Mouse (Mus musculus): ENCODE results near the gene Gls. TPM values are rescaled to one million over a fixed set of nuclear protein-coding genes. Genes with fewer than 3 reads are reported as not detected.

Gene Gls
- polyA plus RNA-seq, 1 experiment from 2014 or later, result 35.4 TPM

DNA sequence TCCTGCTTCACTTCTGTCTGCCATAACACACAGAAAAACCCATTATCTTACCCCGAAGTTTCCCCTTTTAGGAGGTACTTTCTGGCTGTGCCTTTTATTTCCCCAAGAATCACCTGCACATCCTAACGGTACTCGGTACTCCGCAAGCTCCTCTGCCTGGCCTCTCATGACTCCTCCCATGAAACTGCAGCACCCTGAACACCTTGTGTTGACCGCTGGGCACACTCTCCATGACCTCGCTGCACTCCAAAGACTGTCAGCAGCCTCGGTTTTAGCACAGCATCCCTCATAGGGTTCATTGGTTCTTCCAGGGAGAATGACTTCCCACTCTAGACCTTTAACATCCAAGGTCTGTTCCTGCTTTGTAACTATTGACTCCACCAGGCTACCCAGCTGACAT, 62.3 kb downstream of the Gls start:
- Histone ChIP-seq H3K4me2 (ENCODE audit: low read length) (no peak overlapping the region), H3K9me3 (replicated peaks; ENCODE audit: control insufficient read depth, low read length) (no peaks in the 10 kb centered on the region), H3K4me1 (ENCODE audit: control insufficient read depth, insufficient read depth, low read length) (no peaks in the 10 kb centered on the region), H3K36me3 (ENCODE audit: control insufficient read depth, insufficient read depth, low read length) (peaks cover 4% of the 10 kb centered on the region; the same call in 1 of the 2 replicates), H3K9ac (ENCODE audit: low read length) (no peak overlapping the region), H3K27me3 (replicated peaks; ENCODE audit: control insufficient read depth, insufficient read depth, low read length) (no peaks in the 10 kb centered on the region), H3K27ac (ENCODE audit: low read depth, low read length) (no peak overlapping the region), H3K4me3 (ENCODE audit: low read depth, low read length) (no peak overlapping the region)
- DNase-seq (ENCODE audit: low spot score), result no peak
- no peak for ATAC-seq
- WGBS, result 70% methylated on average over 7 of the region's 7 CpGs

DNA sequence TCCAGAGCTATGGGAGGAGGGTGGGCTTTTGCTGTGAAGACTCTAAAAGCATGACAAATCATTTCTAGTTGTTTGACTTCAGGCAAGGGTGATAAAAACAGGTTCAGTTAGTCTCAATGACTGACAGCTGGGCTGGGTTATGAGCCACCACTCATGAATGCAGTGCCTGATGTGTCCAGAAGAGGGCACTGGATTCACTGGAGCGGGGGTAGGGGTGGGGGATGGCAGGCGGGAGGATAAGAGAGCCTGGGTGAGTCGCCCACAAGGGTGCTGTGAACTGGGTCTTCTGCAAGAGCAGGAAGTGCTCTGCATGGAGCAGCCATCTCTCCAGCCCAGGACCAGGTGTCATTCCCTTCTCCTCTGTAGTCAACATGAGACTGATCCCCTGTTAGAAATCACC, 63.0 kb downstream of the Gls start:
- H3K4me2 ChIP-seq (ENCODE audit: low read length), result no peak overlapping the region
- no peaks in the 10 kb centered on the region for H3K9me3 ChIP-seq (replicated peaks; ENCODE audit: control insufficient read depth, low read length)
- H3K27me3 ChIP-seq (replicated peaks; ENCODE audit: control insufficient read depth, insufficient read depth, low read length), result no peaks in the 10 kb centered on the region
- H3K36me3 ChIP-seq (ENCODE audit: control insufficient read depth, insufficient read depth, low read length), result peaks cover 4% of the 10 kb centered on the region; the same call in 1 of the 2 replicates
- no peak overlapping the region for H3K4me3 ChIP-seq (ENCODE audit: low read depth, low read length)
- ATAC-seq, result peak; percentile 43; the same call in 1 of the 2 replicates
- WGBS, result 9% methylated on average over 3 of the region's 3 CpGs
- no peak overlapping the region for H3K9ac ChIP-seq (ENCODE audit: low read length)
- H3K4me1 ChIP-seq (ENCODE audit: control insufficient read depth, insufficient read depth, low read length), result no peaks in the 10 kb centered on the region
- no peak for DNase-seq (ENCODE audit: low spot score)
- H3K27ac ChIP-seq (ENCODE audit: low read depth, low read length), result no peak overlapping the region

DNA sequence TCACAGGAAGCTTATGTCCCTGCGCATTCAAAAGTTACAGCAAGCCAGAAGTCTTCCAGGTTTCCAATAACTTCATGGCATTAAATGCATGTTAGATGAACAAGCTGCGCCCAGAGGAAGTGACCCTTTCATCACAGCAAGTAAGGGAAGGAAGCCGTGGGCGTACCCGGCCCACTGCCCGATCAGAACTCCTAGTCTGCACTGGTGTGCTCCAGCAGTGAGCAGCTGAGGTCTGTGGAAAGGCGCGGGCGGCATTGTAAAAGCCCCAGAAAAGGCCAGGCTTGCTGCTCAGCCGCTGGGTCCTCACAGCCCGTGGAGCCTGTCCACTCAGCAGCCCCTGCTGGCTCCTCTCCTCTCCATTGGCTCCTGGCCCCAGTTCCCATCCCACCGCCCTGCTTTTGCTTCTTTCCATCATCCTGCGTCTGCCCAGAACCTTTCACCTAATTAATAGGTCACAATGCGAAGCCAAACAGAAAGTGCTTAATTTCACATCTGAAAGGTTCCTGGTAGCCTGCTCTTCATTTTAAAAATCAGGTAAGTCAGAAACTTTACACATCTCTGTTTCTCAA, 66.3 kb downstream of the Gls start:
- Histone ChIP-seq H3K27me3 (replicated peaks; ENCODE audit: control insufficient read depth, insufficient read depth, low read length) (no peaks in the 10 kb centered on the region), H3K27ac (ENCODE audit: low read depth, low read length) (peak overlapping the region; percentile 9; the same call in 1 of the 2 replicates), H3K4me2 (ENCODE audit: low read length) (no peak overlapping the region), H3K4me1 (ENCODE audit: control insufficient read depth, insufficient read depth, low read length) (no peaks in the 10 kb centered on the region), H3K4me3 (ENCODE audit: low read depth, low read length) (no peak overlapping the region), H3K9ac (ENCODE audit: low read length) (no peak overlapping the region), H3K36me3 (ENCODE audit: control insufficient read depth, insufficient read depth, low read length) (peaks cover 4% of the 10 kb centered on the region; the same call in 1 of the 2 replicates), H3K9me3 (replicated peaks; ENCODE audit: control insufficient read depth, low read length) (no peaks in the 10 kb centered on the region)
- WGBS, result 71% methylated on average over 14 of the region's 14 CpGs
- DNase-seq (ENCODE audit: low spot score) (no peak), ATAC-seq (no peak)

DNA sequence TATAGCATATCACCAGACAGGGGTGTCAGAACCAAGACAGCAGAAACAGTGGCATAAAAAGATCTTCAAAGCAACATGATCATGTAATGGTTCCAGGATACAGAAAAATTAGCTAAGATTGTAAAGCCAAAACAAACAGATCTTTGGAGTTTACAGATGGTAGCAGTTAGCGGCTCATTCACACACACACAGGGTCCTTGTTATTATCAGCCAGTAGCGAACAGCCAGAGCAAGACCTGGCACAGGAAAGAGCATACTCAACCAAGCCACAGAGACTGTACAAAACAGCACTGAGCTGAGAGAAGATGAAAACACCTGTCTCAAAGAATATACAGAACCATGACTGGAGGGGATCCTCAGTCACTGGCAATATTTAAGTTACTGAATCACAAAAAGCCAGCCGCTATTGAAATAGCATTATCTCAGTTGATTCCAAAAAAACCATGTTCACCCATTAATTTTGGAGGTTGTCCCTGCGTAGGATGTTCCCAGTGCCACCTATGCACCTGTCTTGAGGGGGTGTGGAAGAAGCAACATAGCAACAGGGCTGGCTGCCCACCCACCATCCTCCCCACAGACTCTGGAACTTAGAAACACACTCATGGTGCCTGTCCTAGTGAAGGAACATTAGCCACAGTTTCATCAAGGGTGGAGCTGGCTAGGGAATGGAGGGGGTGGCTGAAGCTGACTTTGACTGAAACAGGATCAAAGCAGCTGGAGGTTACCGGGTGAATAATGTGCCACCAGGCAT, 69.2 kb downstream of the Gls start:
- no peaks in the 10 kb centered on the region for H3K27me3 ChIP-seq (replicated peaks; ENCODE audit: control insufficient read depth, insufficient read depth, low read length)
- H3K4me2 ChIP-seq (ENCODE audit: low read length), result no peak overlapping the region
- no peaks in the 10 kb centered on the region for H3K9me3 ChIP-seq (replicated peaks; ENCODE audit: control insufficient read depth, low read length)
- no peak overlapping the region for H3K4me3 ChIP-seq (ENCODE audit: low read depth, low read length)
- WGBS, result 91% methylated on average over 5 of the region's 5 CpGs
- no peaks in the 10 kb centered on the region for H3K4me1 ChIP-seq (ENCODE audit: control insufficient read depth, insufficient read depth, low read length)
- DNase-seq (ENCODE audit: low spot score) (no peak), ATAC-seq (no peak)
- H3K36me3 ChIP-seq (ENCODE audit: control insufficient read depth, insufficient read depth, low read length), result peaks cover 4% of the 10 kb centered on the region; the same call in 1 of the 2 replicates
- no peak overlapping the region for H3K9ac ChIP-seq (ENCODE audit: low read length)
- no peak overlapping the region for H3K27ac ChIP-seq (ENCODE audit: low read depth, low read length)

DNA sequence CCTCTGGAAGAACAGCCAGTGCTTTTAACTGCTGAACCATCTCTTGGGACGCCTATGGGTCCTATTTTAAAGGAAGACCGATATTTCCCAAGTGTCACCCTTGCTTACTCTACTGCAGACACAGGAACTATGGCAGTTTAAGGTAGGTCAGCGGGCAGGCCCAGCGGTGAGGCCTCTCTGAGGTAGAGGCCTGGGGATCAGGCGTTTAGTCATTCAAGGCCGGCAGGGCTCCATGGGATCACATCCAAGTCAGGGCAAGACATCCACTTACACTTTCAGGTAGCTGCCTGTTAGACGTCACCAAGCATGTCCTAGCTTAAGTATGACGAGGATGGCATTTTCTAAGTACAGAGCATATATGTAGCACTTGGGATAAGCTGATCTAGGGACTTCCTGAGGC, 71.9 kb downstream of the Gls start:
- Histone ChIP-seq H3K4me3 (ENCODE audit: low read depth, low read length) (no peak overlapping the region), H3K9me3 (replicated peaks; ENCODE audit: control insufficient read depth, low read length) (no peaks in the 10 kb centered on the region), H3K27ac (ENCODE audit: low read depth, low read length) (no peak overlapping the region), H3K36me3 (ENCODE audit: control insufficient read depth, insufficient read depth, low read length) (no peaks in the 10 kb centered on the region), H3K27me3 (replicated peaks; ENCODE audit: control insufficient read depth, insufficient read depth, low read length) (no peaks in the 10 kb centered on the region), H3K9ac (ENCODE audit: low read length) (no peak overlapping the region), H3K4me1 (ENCODE audit: control insufficient read depth, insufficient read depth, low read length) (no peaks in the 10 kb centered on the region), H3K4me2 (ENCODE audit: low read length) (no peak overlapping the region)
- 94% methylated on average over 8 of the region's 8 CpGs for WGBS
- no peak for ATAC-seq
- DNase-seq (ENCODE audit: low spot score), result no peak

DNA sequence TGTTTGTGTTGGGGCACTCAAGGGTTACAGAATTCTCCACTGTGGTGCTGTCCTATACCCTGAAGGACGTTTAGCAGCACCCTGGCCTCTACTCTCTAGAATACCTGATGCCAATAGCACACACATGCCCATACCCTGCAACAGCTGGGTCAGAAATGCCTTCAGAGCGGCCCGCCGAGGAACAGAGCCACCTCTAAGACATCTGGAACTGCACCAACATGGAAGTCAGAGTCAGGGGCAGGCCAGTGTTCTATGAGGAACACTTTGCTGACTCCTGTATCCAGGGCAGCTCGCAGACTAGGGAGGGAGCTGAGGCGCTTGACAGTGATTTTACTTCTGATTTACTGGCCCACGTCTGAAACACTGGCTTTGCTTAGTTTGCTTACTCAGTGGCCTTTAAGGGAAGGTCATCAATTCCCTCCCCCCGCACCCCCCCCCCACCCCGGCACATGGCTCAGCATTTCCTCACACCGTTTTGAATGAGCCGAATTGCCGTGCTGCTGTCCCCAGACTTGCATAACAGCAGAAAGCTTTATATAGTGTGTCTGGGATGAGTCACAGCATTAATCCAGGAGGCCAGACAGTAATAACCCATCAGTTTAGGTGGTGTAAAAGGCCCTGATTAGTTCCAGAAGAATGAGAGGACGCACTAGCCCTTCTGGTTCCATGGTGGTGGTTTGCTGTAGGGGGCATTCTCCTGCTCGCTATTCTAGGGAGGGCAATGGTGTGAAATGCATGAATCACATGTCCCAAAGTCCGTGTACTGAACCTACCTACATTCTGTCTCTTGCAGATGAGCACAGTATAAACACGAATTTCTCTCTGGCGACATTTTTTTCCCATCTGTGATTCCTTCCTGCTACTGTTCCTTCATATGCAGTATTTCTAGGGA, 74.3 kb downstream of the Gls start:
- no peak for DNase-seq (ENCODE audit: low spot score)
- Histone ChIP-seq H3K4me1 (ENCODE audit: control insufficient read depth, insufficient read depth, low read length) (no peaks in the 10 kb centered on the region), H3K27me3 (replicated peaks; ENCODE audit: control insufficient read depth, insufficient read depth, low read length) (no peaks in the 10 kb centered on the region), H3K9ac (ENCODE audit: low read length) (no peak overlapping the region), H3K27ac (ENCODE audit: low read depth, low read length) (no peak overlapping the region), H3K9me3 (replicated peaks; ENCODE audit: control insufficient read depth, low read length) (no peaks in the 10 kb centered on the region), H3K4me3 (ENCODE audit: low read depth, low read length) (no peak overlapping the region), H3K4me2 (ENCODE audit: low read length) (no peak overlapping the region), H3K36me3 (ENCODE audit: control insufficient read depth, insufficient read depth, low read length) (0 out of 2 replicates have a peak, but pooled peaks cover 4% of the 10 kb centered on the region)
- 86% methylated on average over 17 of the region's 17 CpGs for WGBS
- no peak for ATAC-seq

DNA sequence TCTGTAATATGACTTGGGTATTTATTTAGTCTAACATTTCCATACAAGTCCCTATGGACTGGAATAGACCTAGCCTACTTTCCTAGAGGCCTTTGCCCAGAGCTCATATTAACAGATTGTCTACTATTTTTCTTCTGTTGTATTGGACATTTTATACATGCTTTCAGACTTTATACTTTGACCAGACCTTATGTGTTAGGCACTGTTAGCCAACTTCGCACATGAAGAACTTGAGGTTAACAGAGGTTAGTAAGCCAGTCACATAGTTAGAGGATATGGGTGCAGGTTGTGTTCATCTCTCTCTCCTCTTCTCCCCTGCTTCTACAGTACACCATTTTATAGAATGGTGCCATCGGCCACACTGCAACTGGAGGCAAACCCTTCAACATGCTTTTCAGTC, 75.0 kb downstream of the Gls start:
- 98% methylated on average over 2 of the region's 2 CpGs for WGBS
- H3K27ac ChIP-seq (ENCODE audit: low read depth, low read length), result no peak overlapping the region

DNA sequence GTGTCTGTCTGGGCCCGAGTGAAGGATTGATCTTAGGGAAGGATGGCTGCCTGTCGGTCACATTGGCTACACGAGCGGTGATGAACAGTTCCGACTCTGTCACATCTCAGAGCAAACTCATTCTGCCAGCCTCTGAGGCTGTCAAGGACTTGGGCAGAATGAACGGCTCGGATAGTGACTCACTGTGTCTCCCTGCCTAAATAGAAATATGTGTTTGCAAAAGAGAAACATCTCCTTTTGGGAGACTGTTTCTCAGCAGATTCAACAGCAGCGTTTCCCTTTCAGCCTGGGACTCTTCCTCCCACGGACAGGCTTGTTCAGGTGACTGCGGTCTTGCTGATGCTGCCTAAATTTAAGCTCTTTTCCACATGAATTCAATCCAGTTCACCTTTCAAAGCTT, 76.7 kb downstream of the Gls start:
- Histone ChIP-seq H3K27ac (ENCODE audit: low read depth, low read length) (no peak overlapping the region), H3K4me1 (ENCODE audit: control insufficient read depth, insufficient read depth, low read length) (no peaks in the 10 kb centered on the region), H3K9me3 (replicated peaks; ENCODE audit: control insufficient read depth, low read length) (no peaks in the 10 kb centered on the region), H3K27me3 (replicated peaks; ENCODE audit: control insufficient read depth, insufficient read depth, low read length) (no peaks in the 10 kb centered on the region), H3K36me3 (ENCODE audit: control insufficient read depth, insufficient read depth, low read length) (0 out of 2 replicates have a peak, but pooled peaks cover 4% of the 10 kb centered on the region), H3K9ac (ENCODE audit: low read length) (no peak overlapping the region), H3K4me2 (ENCODE audit: low read length) (no peak overlapping the region), H3K4me3 (ENCODE audit: low read depth, low read length) (no peak overlapping the region)
- 86% methylated on average over 10 of the region's 10 CpGs for WGBS
- ATAC-seq, result no peak
- no peak for DNase-seq (ENCODE audit: low spot score)

More for the DNA sequence above, 75.0 kb downstream of the Gls start:
- Histone ChIP-seq H3K4me1 (ENCODE audit: control insufficient read depth, insufficient read depth, low read length) (no peaks in the 10 kb centered on the region), H3K9me3 (replicated peaks; ENCODE audit: control insufficient read depth, low read length) (no peaks in the 10 kb centered on the region), H3K36me3 (ENCODE audit: control insufficient read depth, insufficient read depth, low read length) (0 out of 2 replicates have a peak, but pooled peaks cover 4% of the 10 kb centered on the region), H3K4me3 (ENCODE audit: low read depth, low read length) (no peak overlapping the region), H3K27me3 (replicated peaks; ENCODE audit: control insufficient read depth, insufficient read depth, low read length) (no peaks in the 10 kb centered on the region), H3K4me2 (ENCODE audit: low read length) (no peak overlapping the region), H3K9ac (ENCODE audit: low read length) (no peak overlapping the region)
- DNase-seq (ENCODE audit: low spot score) (no peak), ATAC-seq (no peak)

All from forebrain, embryonic 14.5 days (tissue).